Mouse (Mus musculus) embryonic facial prominence, embryonic 10.5 days (tissue): ENCODE data around the gene Litaf. TPM values are rescaled to one million over a fixed set of nuclear protein-coding genes. Genes with fewer than 3 reads are reported as not detected.

ENCODE experiments used
- DNase-seq: peaks from one replicate; pipeline ENCODE4 v3.0.0-alpha.2; 2017; ENCODE audit warnings: low spot score
- H3K27ac ChIP-seq: fragments of 300-500 bp; sonication (generic); replicated peaks from 2 replicates; pipeline ENCODE4 v1.5.1; 2016; ENCODE audit warnings: mild to moderate bottlenecking
- H3K27me3 ChIP-seq: fragments of 300-500 bp; sonication (generic); replicated peaks from 2 replicates; pipeline ENCODE4 v1.6.1; 2016; ENCODE audit warnings: low read depth, mild to moderate bottlenecking; ENCODE audit not compliant: poor library complexity, severe bottlenecking
- H3K36me3 ChIP-seq: fragments of 300-500 bp; sonication (generic); replicated peaks from 2 replicates; pipeline ENCODE4 v1.6.1; 2016; ENCODE audit warnings: mild to moderate bottlenecking, moderate library complexity
- H3K4me1 ChIP-seq: fragments of 300-500 bp; sonication (generic); 2 replicates; pipeline ENCODE4 v1.6.1; 2016
- H3K4me3 ChIP-seq: fragments of 300-500 bp; sonication (generic); 2 replicates; pipeline ENCODE4 v1.5.1; 2016; ENCODE audit warnings: mild to moderate bottlenecking, moderate library complexity
- H3K9me3 ChIP-seq: fragments of 300-500 bp; sonication (generic); 2 replicates; pipeline ENCODE4 v1.6.1; 2016; ENCODE audit warnings: mild to moderate bottlenecking
- WGBS: fragments of 180-500 bp; shearing (Covaris S2); methylation state at CpG from one replicate; pipeline ENCODE4 v1.1.7; 2016; 5-methylcytosine and 5-hydroxymethylcytosine counted together
- polyA plus RNA-seq: library from polyadenylated mRNA; unstranded; fragments of >200 nt; fragmentation: Nextera tagmentation; extraction: Ambion mirVana; gene quantifications from 2 replicates; pipeline ENCODE4 v1.2.1, GENCODE M21; 2016

Gene Litaf
- polyA plus RNA-seq, 1 experiment from 2014 or later: 97.3 TPM

GRCm38 (mm10) chr16:11035273-11035672, 30.7 kb downstream of the Litaf start:
- Histone ChIP-seq H3K36me3 (no peaks in the 10 kb centered on the region), H3K27ac (no peak overlapping the region), H3K27me3 (peaks cover 10% of the 10 kb centered on the region), H3K4me1 (peaks cover 7% of the 10 kb centered on the region), H3K9me3 (no peaks in the 10 kb centered on the region), H3K4me3 (no peak overlapping the region)
- 83% methylated on average over 9 of the region's 9 CpGs for WGBS
- DNase-seq: no peak

GRCm38 (mm10) chr16:11034193-11034803, 31.7 kb downstream of the Litaf start:
- H3K27ac ChIP-seq: no peak overlapping the region
- WGBS: 4% methylated on average over 4 of the region's 4 CpGs
- H3K4me1 ChIP-seq: peaks cover 7% of the 10 kb centered on the region
- H3K4me3 ChIP-seq: no peak overlapping the region
- H3K27me3 ChIP-seq: peaks cover 10% of the 10 kb centered on the region
- no peaks in the 10 kb centered on the region for H3K9me3 ChIP-seq
- peak; percentile 87 for DNase-seq
- no peaks in the 10 kb centered on the region for H3K36me3 ChIP-seq

GRCm38 (mm10) chr16:11031320-11031719, 34.6 kb downstream of the Litaf start:
- WGBS: 67% methylated on average over 3 of the region's 3 CpGs
- Histone ChIP-seq H3K4me3 (no peak overlapping the region), H3K27ac (no peak overlapping the region), H3K4me1 (peaks cover 6% of the 10 kb centered on the region), H3K36me3 (no peaks in the 10 kb centered on the region), H3K27me3 (peaks cover under 1% of the 10 kb centered on the region; the same call in 1 of the 2 replicates), H3K9me3 (no peaks in the 10 kb centered on the region)
- no peak for DNase-seq

- DNase-seq: no peak
- 82% methylated on average over 4 of the region's 4 CpGs for WGBS
Observed at GRCm38 (mm10) chr16:11030844-11031243, 35.1 kb downstream of the Litaf start.

GRCm38 (mm10) chr16:11028206-11028605, 37.8 kb downstream of the Litaf start:
- H3K36me3 ChIP-seq: no peaks in the 10 kb centered on the region
- H3K4me1 ChIP-seq: no peaks in the 10 kb centered on the region
- no peaks in the 10 kb centered on the region for H3K9me3 ChIP-seq
- WGBS: 82% methylated on average over 7 of the region's 7 CpGs
- H3K27ac ChIP-seq: no peak overlapping the region
- DNase-seq: no peak
- no peaks in the 10 kb centered on the region for H3K27me3 ChIP-seq
- no peak overlapping the region for H3K4me3 ChIP-seq

More at GRCm38 (mm10) chr16:11030844-11031243, 35.1 kb downstream of the Litaf start:
- Histone ChIP-seq H3K9me3 (no peaks in the 10 kb centered on the region), H3K27ac (no peak overlapping the region), H3K4me1 (peaks cover under 1% of the 10 kb centered on the region; the same call in 1 of the 2 replicates), H3K36me3 (no peaks in the 10 kb centered on the region), H3K4me3 (no peak overlapping the region), H3K27me3 (no peaks in the 10 kb centered on the region)

- H3K4me1 ChIP-seq: peaks cover 11% of the 10 kb centered on the region
- no peaks in the 10 kb centered on the region for H3K27me3 ChIP-seq
- H3K9me3 ChIP-seq: no peaks in the 10 kb centered on the region
- no peak overlapping the region for H3K4me3 ChIP-seq
- DNase-seq: no peak
- H3K27ac ChIP-seq: no peak overlapping the region
- no peaks in the 10 kb centered on the region for H3K36me3 ChIP-seq
- WGBS: 86% methylated on average over 3 of the region's 3 CpGs
Observed at GRCm38 (mm10) chr16:11024841-11025240, 41.1 kb downstream of the Litaf start.

- H3K4me3 ChIP-seq: no peak overlapping the region
- H3K9me3 ChIP-seq: no peaks in the 10 kb centered on the region
- no peak for DNase-seq
- no peaks in the 10 kb centered on the region for H3K36me3 ChIP-seq
- no peaks in the 10 kb centered on the region for H3K27me3 ChIP-seq
- 90% methylated on average over 5 of the region's 5 CpGs for WGBS
- H3K27ac ChIP-seq: no peak overlapping the region
- H3K4me1 ChIP-seq: peaks cover 12% of the 10 kb centered on the region
Observed at GRCm38 (mm10) chr16:11023618-11024017, 42.3 kb downstream of the Litaf start.

- Histone ChIP-seq H3K4me3 (no peak overlapping the region), H3K27ac (no peak overlapping the region), H3K27me3 (no peaks in the 10 kb centered on the region), H3K4me1 (peaks cover 25% of the 10 kb centered on the region), H3K9me3 (no peaks in the 10 kb centered on the region), H3K36me3 (no peaks in the 10 kb centered on the region)
- no peak for DNase-seq
- 90% methylated on average over 4 of the region's 4 CpGs for WGBS
Observed at GRCm38 (mm10) chr16:11022113-11022489, 43.9 kb downstream of the Litaf start.

GRCm38 (mm10) chr16:11021403-11022112, 44.4 kb downstream of the Litaf start:
- 56% methylated on average over 3 of the region's 3 CpGs for WGBS
- Histone ChIP-seq H3K9me3 (no peaks in the 10 kb centered on the region), H3K4me1 (peaks cover 25% of the 10 kb centered on the region), H3K36me3 (no peaks in the 10 kb centered on the region), H3K27ac (peak overlapping the region; percentile 40; the same call in 1 of the 2 replicates), H3K4me3 (no peak overlapping the region), H3K27me3 (no peaks in the 10 kb centered on the region)
- DNase-seq: peak; percentile 60

- H3K36me3 ChIP-seq: no peaks in the 10 kb centered on the region
- no peaks in the 10 kb centered on the region for H3K9me3 ChIP-seq
- H3K4me3 ChIP-seq: no peak overlapping the region
- WGBS: 59% methylated on average over 11 of the region's 11 CpGs
- H3K4me1 ChIP-seq: peaks cover 26% of the 10 kb centered on the region
- no peaks in the 10 kb centered on the region for H3K27me3 ChIP-seq
- peak overlapping the region; percentile 3; the same call in 1 of the 2 replicates for H3K27ac ChIP-seq
- DNase-seq: no peak
Observed at GRCm38 (mm10) chr16:11017807-11018595, 48.0 kb downstream of the Litaf start.

- no peaks in the 10 kb centered on the region for H3K27me3 ChIP-seq
- H3K27ac ChIP-seq: no peak overlapping the region
- no peaks in the 10 kb centered on the region for H3K36me3 ChIP-seq
- WGBS: 87% methylated on average over 4 of the region's 4 CpGs
- no peak overlapping the region for H3K4me3 ChIP-seq
- no peak for DNase-seq
- H3K9me3 ChIP-seq: no peaks in the 10 kb centered on the region
- peaks cover 31% of the 10 kb centered on the region for H3K4me1 ChIP-seq
Observed at GRCm38 (mm10) chr16:11016353-11016752, 49.6 kb downstream of the Litaf start.

GRCm38 (mm10) chr16:11014407-11014806, 51.5 kb downstream of the Litaf start:
- H3K4me3 ChIP-seq: no peak overlapping the region
- no peak for DNase-seq
- H3K27ac ChIP-seq: 0 out of 2 replicates have a peak overlapping the region, but pooled peaks have one; percentile 20
- H3K36me3 ChIP-seq: no peaks in the 10 kb centered on the region
- H3K9me3 ChIP-seq: no peaks in the 10 kb centered on the region
- peaks cover 40% of the 10 kb centered on the region for H3K4me1 ChIP-seq
- WGBS: 89% methylated on average over 3 of the region's 3 CpGs
- H3K27me3 ChIP-seq: no peaks in the 10 kb centered on the region
